Mouse (Mus musculus) brain, embryonic 14.5 days (tissue): Measurements from ENCODE around the gene Csrp2.

Experiments used
- CTCF ChIP-seq: fragments of 200-500 bp; IDR thresholded peaks from 2 replicates; pipeline ENCODE4 v1.5.1; 2012; ENCODE audit warnings: inconsistent platforms, mild to moderate bottlenecking, moderate library complexity, borderline replicate concordance; ENCODE audit not compliant: insufficient read depth, insufficient read length; ENCODE audit errors: extremely low read depth
- POLR2A ChIP-seq: fragments of 200-500 bp; IDR thresholded peaks from 2 replicates; pipeline ENCODE4 v1.6.1; 2012; ENCODE audit warnings: mild to moderate bottlenecking, inconsistent platforms, borderline replicate concordance; ENCODE audit not compliant: poor library complexity, insufficient read depth, insufficient read length, severe bottlenecking; ENCODE audit errors: extremely low read depth

DNA sequence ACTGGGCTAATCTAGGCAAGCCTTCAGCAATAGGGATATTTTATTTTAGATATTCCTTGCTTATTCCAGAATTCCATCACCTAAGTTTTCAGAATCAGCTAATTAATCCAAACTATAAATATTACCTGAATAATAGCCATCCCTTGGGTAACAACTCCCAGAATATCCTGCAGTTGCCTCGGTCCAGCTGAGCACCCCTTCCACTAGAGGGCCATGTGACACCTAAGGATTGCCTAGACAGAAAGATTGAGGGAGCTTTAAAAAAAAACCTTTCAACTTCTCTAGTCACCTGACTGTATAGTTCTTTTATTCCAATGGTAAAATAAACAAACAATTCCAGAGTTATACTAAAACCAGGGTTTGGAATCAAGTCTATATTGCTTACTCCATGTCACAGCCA is 42.6 kb downstream of the Csrp2 start:
- TF ChIP-seq POLR2A = no peak
- TF ChIP-seq CTCF = peak; percentile 41; the same call in 1 of the 2 replicates
